Mouse (Mus musculus) stomach, embryonic 14.5 days (tissue): ENCODE results near the gene Hcar1. TPM values are rescaled to one million over a fixed set of nuclear protein-coding genes. Genes with fewer than 3 reads are reported as not detected.

Experiments
- ATAC-seq: fragments of 200-750 bp; cut with Nextera tagmentation; 2 replicates; pipeline ENCODE4 v1.8.0; 2017; ENCODE audit warnings: low read depth, moderate TSS enrichment; ENCODE audit not compliant: insufficient number of reproducible peaks, insufficient read depth, low FRiP score
- H3K27ac ChIP-seq: fragments of 300-500 bp; sonication (generic); 2 replicates; pipeline ENCODE4 v1.5.1; 2014; ENCODE audit warnings: mild to moderate bottlenecking, low read length, moderate library complexity, mixed read lengths
- H3K27me3 ChIP-seq: fragments of 300-500 bp; sonication (generic); 2 replicates; pipeline ENCODE4 v1.6.1; 2014; ENCODE audit warnings: low read length, control low read depth, mixed read lengths; ENCODE audit not compliant: control insufficient read depth, insufficient read depth
- H3K36me3 ChIP-seq: fragments of 300-500 bp; sonication (generic); 2 replicates; pipeline ENCODE4 v1.6.1; 2014; ENCODE audit warnings: mild to moderate bottlenecking, control low read depth, low read length, moderate library complexity, mixed read lengths; ENCODE audit not compliant: control insufficient read depth, insufficient read depth
- H3K4me1 ChIP-seq: fragments of 300-500 bp; sonication (generic); 2 replicates; pipeline ENCODE4 v1.6.1; 2014; ENCODE audit warnings: low read length, control low read depth, mixed read lengths; ENCODE audit not compliant: control insufficient read depth, insufficient read depth
- H3K4me2 ChIP-seq: fragments of 300-500 bp; sonication (generic); replicated peaks from 2 replicates; pipeline ENCODE4 v1.6.1; 2014; ENCODE audit warnings: low read depth, low read length, control low read depth
- H3K4me3 ChIP-seq: fragments of 300-500 bp; sonication (generic); 2 replicates; pipeline ENCODE4 v1.5.1; 2014; ENCODE audit warnings: low read depth, low read length, control low read depth
- H3K9ac ChIP-seq: fragments of 300-500 bp; sonication (generic); replicated peaks from 2 replicates; pipeline ENCODE4 v1.6.1; 2014; ENCODE audit warnings: low read depth, mild to moderate bottlenecking, control low read depth, low read length, moderate library complexity, mixed read lengths
- H3K9me3 ChIP-seq: fragments of 300-500 bp; sonication (generic); 2 replicates; pipeline ENCODE4 v1.6.1; 2016; ENCODE audit warnings: low read depth, low read length, control low read depth; ENCODE audit not compliant: control insufficient read depth
- WGBS: fragments of 180-500 bp; shearing (Covaris S2); extraction: QIAGEN DNeasy Blood & Tissue Kit; methylation state at CpG from one replicate; pipeline ENCODE4 v1.1.7; 2014; 5-methylcytosine and 5-hydroxymethylcytosine counted together
- polyA plus RNA-seq: library from polyadenylated mRNA; unstranded; fragments of >200 nt; fragmentation: Nextera tagmentation; extraction: Ambion mirVana; gene quantifications from 2 replicates; pipeline ENCODE4 v1.2.1, GENCODE M21; 2014

The Hcar1 gene
- polyA plus RNA-seq, 1 experiment from 2014 or later: 1.6 TPM

GRCm38 (mm10) chr5:123880778-123881177 is 958 bp upstream of the Hcar1 start:
- WGBS: 85% methylated on average over 14 of the region's 14 CpGs

GRCm38 (mm10) chr5:123878056-123878455 is 1.8 kb downstream of the Hcar1 start:
- Histone ChIP-seq H3K9ac (no peak overlapping the region), H3K4me2 (peak overlapping the region; percentile 11; the same call in 1 of the 2 replicates), H3K9me3 (no peaks in the 10 kb centered on the region), H3K27me3 (no peaks in the 10 kb centered on the region), H3K27ac (no peak overlapping the region), H3K36me3 (no peaks in the 10 kb centered on the region), H3K4me1 (peaks cover 19% of the 10 kb centered on the region; the same call in 1 of the 2 replicates), H3K4me3 (peak overlapping the region; percentile 5; the same call in 1 of the 2 replicates)
- no peak for ATAC-seq
- 51% methylated on average over 14 of the region's 14 CpGs for WGBS

More at GRCm38 (mm10) chr5:123880778-123881177, 958 bp upstream of the Hcar1 start:
- no peaks in the 10 kb centered on the region for H3K36me3 ChIP-seq
- no peak overlapping the region for H3K9ac ChIP-seq
- peak overlapping the region; percentile 79; the same call in 1 of the 2 replicates for H3K27ac ChIP-seq
- no peaks in the 10 kb centered on the region for H3K9me3 ChIP-seq
- H3K4me3 ChIP-seq: no peak overlapping the region
- no peaks in the 10 kb centered on the region for H3K27me3 ChIP-seq
- H3K4me2 ChIP-seq: no peak overlapping the region; the same call in 1 of the 2 replicates
- ATAC-seq: no peak
- peaks cover 19% of the 10 kb centered on the region; the same call in 1 of the 2 replicates for H3K4me1 ChIP-seq

- ATAC-seq: no peak
- Histone ChIP-seq H3K27me3 (no peaks in the 10 kb centered on the region), H3K9ac (no peak overlapping the region), H3K9me3 (no peaks in the 10 kb centered on the region), H3K27ac (no peak overlapping the region), H3K4me1 (0 out of 2 replicates have a peak, but pooled peaks cover 5% of the 10 kb centered on the region), H3K36me3 (no peaks in the 10 kb centered on the region), H3K4me2 (no peak overlapping the region), H3K4me3 (no peak overlapping the region)
- 85% methylated on average over 5 of the region's 5 CpGs for WGBS
These were observed 5.6 kb downstream of the Hcar1 start for GRCm38 (mm10) chr5:123874177-123874576.

- no peaks in the 10 kb centered on the region for H3K9me3 ChIP-seq
- H3K27ac ChIP-seq: no peak overlapping the region
- no peak overlapping the region for H3K9ac ChIP-seq
- WGBS: 76% methylated on average over 4 of the region's 4 CpGs
- H3K27me3 ChIP-seq: no peaks in the 10 kb centered on the region
- H3K4me2 ChIP-seq: no peak overlapping the region
- no peaks in the 10 kb centered on the region for H3K36me3 ChIP-seq
- no peaks in the 10 kb centered on the region for H3K4me1 ChIP-seq
- H3K4me3 ChIP-seq: no peak overlapping the region
- ATAC-seq: no peak
These were observed 10.2 kb downstream of the Hcar1 start for GRCm38 (mm10) chr5:123869615-123870014.

- WGBS: 81% methylated on average over 4 of the region's 4 CpGs
- H3K27ac ChIP-seq: no peak overlapping the region
These were observed 13.4 kb downstream of the Hcar1 start for GRCm38 (mm10) chr5:123866457-123866856.

GRCm38 (mm10) chr5:123865365-123865764 is 14.5 kb downstream of the Hcar1 start, which contains the start of gene Hcar2:
Gene Hcar2 (minus strand): TSS chr5:123865499.
- no peak within 1 kb of the TSS for H3K27ac ChIP-seq
- ATAC-seq: no peak
- H3K36me3 ChIP-seq: no peaks in the 10 kb centered on the region
- H3K4me3 ChIP-seq: no peak within 1 kb of the TSS
- H3K9me3 ChIP-seq: no peaks in the 10 kb centered on the region
- H3K9ac ChIP-seq: no peak within 1 kb of the TSS
- H3K4me2 ChIP-seq: no peak within 1 kb of the TSS
- WGBS: 64% methylated on average over 12 of the region's 12 CpGs
- H3K27me3 ChIP-seq: no peaks in the 10 kb centered on the region
- H3K4me1 ChIP-seq: no peaks in the 10 kb centered on the region

More at GRCm38 (mm10) chr5:123866457-123866856, 13.4 kb downstream of the Hcar1 start:
- no peak for ATAC-seq
- Histone ChIP-seq H3K4me3 (no peak overlapping the region), H3K4me2 (no peak overlapping the region), H3K9ac (no peak overlapping the region), H3K36me3 (no peaks in the 10 kb centered on the region), H3K9me3 (no peaks in the 10 kb centered on the region), H3K27me3 (no peaks in the 10 kb centered on the region), H3K4me1 (no peaks in the 10 kb centered on the region)

GRCm38 (mm10) chr5:123863934-123864333 is 15.9 kb downstream of the Hcar1 start:
- H3K4me1 ChIP-seq: no peaks in the 10 kb centered on the region
- H3K4me2 ChIP-seq: no peak overlapping the region
- no peak overlapping the region for H3K9ac ChIP-seq
- H3K27ac ChIP-seq: no peak overlapping the region
- no peaks in the 10 kb centered on the region for H3K9me3 ChIP-seq
- ATAC-seq: no peak
- no peak overlapping the region for H3K4me3 ChIP-seq
- H3K36me3 ChIP-seq: no peaks in the 10 kb centered on the region
- 88% methylated on average over 14 of the region's 14 CpGs for WGBS
- no peaks in the 10 kb centered on the region for H3K27me3 ChIP-seq

- ATAC-seq: no peak
- Histone ChIP-seq H3K27ac (no peak overlapping the region), H3K9me3 (no peaks in the 10 kb centered on the region), H3K36me3 (no peaks in the 10 kb centered on the region), H3K27me3 (no peaks in the 10 kb centered on the region), H3K4me3 (no peak overlapping the region), H3K9ac (no peak overlapping the region), H3K4me2 (no peak overlapping the region), H3K4me1 (no peaks in the 10 kb centered on the region)
- WGBS: 67% methylated on average over 15 of the region's 15 CpGs
These were observed 17.2 kb downstream of the Hcar1 start for GRCm38 (mm10) chr5:123862374-123863350.
